Mouse (Mus musculus): ENCODE results near the gene Aff3. TPM values are rescaled to one million over a fixed set of nuclear protein-coding genes. Genes with fewer than 3 reads are reported as not detected.

Aff3 gene
- polyA plus RNA-seq, 1 experiment = 1.3 TPM

- Histone ChIP-seq H3K4me3 (ENCODE audit: insufficient read depth, low read depth, low read length) (no peak overlapping the region), H3K4me1 (ENCODE audit: control insufficient read depth, insufficient read depth, insufficient read length, low read length) (no peaks in the 10 kb centered on the region), H3K27ac (replicated peaks; ENCODE audit: low read depth, low read length) (no peak overlapping the region)
These were observed 280.7 kb downstream of the Aff3 start for GRCm38 (mm10) chr1:38384010-38384409.

GRCm38 (mm10) chr1:38382683-38383082, 282.1 kb downstream of the Aff3 start:
- Histone ChIP-seq H3K4me3 (ENCODE audit: insufficient read depth, low read depth, low read length) (no peak overlapping the region), H3K4me1 (ENCODE audit: control insufficient read depth, insufficient read depth, insufficient read length, low read length) (no peaks in the 10 kb centered on the region), H3K27ac (replicated peaks; ENCODE audit: low read depth, low read length) (peak overlapping the region; percentile 72; the same call in 1 of the 2 replicates)

GRCm38 (mm10) chr1:38377930-38378329, 286.8 kb downstream of the Aff3 start:
- Histone ChIP-seq H3K4me1 (ENCODE audit: control insufficient read depth, insufficient read depth, insufficient read length, low read length) (no peaks in the 10 kb centered on the region), H3K4me3 (ENCODE audit: insufficient read depth, low read depth, low read length) (no peak overlapping the region), H3K27ac (replicated peaks; ENCODE audit: low read depth, low read length) (no peak overlapping the region)

- no peak overlapping the region for H3K27ac ChIP-seq (replicated peaks; ENCODE audit: low read depth, low read length)
- H3K4me3 ChIP-seq (ENCODE audit: insufficient read depth, low read depth, low read length) = no peak overlapping the region
- peaks cover 5% of the 10 kb centered on the region for H3K4me1 ChIP-seq (ENCODE audit: control insufficient read depth, insufficient read depth, insufficient read length, low read length)
These were observed 295.6 kb downstream of the Aff3 start for GRCm38 (mm10) chr1:38369166-38369565.

- Histone ChIP-seq H3K27ac (replicated peaks; ENCODE audit: low read depth, low read length) (no peak overlapping the region), H3K4me1 (ENCODE audit: control insufficient read depth, insufficient read depth, insufficient read length, low read length) (peaks cover 5% of the 10 kb centered on the region), H3K4me3 (ENCODE audit: insufficient read depth, low read depth, low read length) (no peak overlapping the region)
These were observed 296.6 kb downstream of the Aff3 start for GRCm38 (mm10) chr1:38368081-38368689.

GRCm38 (mm10) chr1:38367404-38368080, 297.2 kb downstream of the Aff3 start:
- Histone ChIP-seq H3K27ac (replicated peaks; ENCODE audit: low read depth, low read length) (no peak overlapping the region), H3K4me3 (ENCODE audit: insufficient read depth, low read depth, low read length) (no peak overlapping the region), H3K4me1 (ENCODE audit: control insufficient read depth, insufficient read depth, insufficient read length, low read length) (peaks cover 5% of the 10 kb centered on the region)

- Histone ChIP-seq H3K4me3 (ENCODE audit: insufficient read depth, low read depth, low read length) (no peak overlapping the region), H3K4me1 (ENCODE audit: control insufficient read depth, insufficient read depth, insufficient read length, low read length) (peaks cover 5% of the 10 kb centered on the region), H3K27ac (replicated peaks; ENCODE audit: low read depth, low read length) (no peak overlapping the region)
These were observed 300.9 kb downstream of the Aff3 start for GRCm38 (mm10) chr1:38363856-38364255.

- H3K27ac ChIP-seq (replicated peaks; ENCODE audit: low read depth, low read length) = no peak overlapping the region
- no peaks in the 10 kb centered on the region; the same call in 1 of the 2 replicates for H3K4me1 ChIP-seq (ENCODE audit: control insufficient read depth, insufficient read depth, insufficient read length, low read length)
- no peak overlapping the region for H3K4me3 ChIP-seq (ENCODE audit: insufficient read depth, low read depth, low read length)
These were observed 302.5 kb downstream of the Aff3 start for GRCm38 (mm10) chr1:38362275-38362674.

- H3K4me1 ChIP-seq (ENCODE audit: control insufficient read depth, insufficient read depth, insufficient read length, low read length) = no peaks in the 10 kb centered on the region; the same call in 1 of the 2 replicates
- no peak overlapping the region for H3K4me3 ChIP-seq (ENCODE audit: insufficient read depth, low read depth, low read length)
- no peak overlapping the region for H3K27ac ChIP-seq (replicated peaks; ENCODE audit: low read depth, low read length)
These were observed 305.9 kb downstream of the Aff3 start for GRCm38 (mm10) chr1:38358797-38359349.

GRCm38 (mm10) chr1:38357933-38358796, 306.6 kb downstream of the Aff3 start:
- H3K4me1 ChIP-seq (ENCODE audit: control insufficient read depth, insufficient read depth, insufficient read length, low read length) = no peaks in the 10 kb centered on the region; the same call in 1 of the 2 replicates
- no peak overlapping the region for H3K4me3 ChIP-seq (ENCODE audit: insufficient read depth, low read depth, low read length)
- H3K27ac ChIP-seq (replicated peaks; ENCODE audit: low read depth, low read length) = peak overlapping the region; percentile 33; the same call in 1 of the 2 replicates

- Histone ChIP-seq H3K4me1 (ENCODE audit: control insufficient read depth, insufficient read depth, insufficient read length, low read length) (no peaks in the 10 kb centered on the region; the same call in 1 of the 2 replicates), H3K27ac (replicated peaks; ENCODE audit: low read depth, low read length) (no peak overlapping the region), H3K4me3 (ENCODE audit: insufficient read depth, low read depth, low read length) (no peak overlapping the region)
These were observed 310.2 kb downstream of the Aff3 start for GRCm38 (mm10) chr1:38354585-38354984.

GRCm38 (mm10) chr1:38347346-38347745, 317.4 kb downstream of the Aff3 start:
- Histone ChIP-seq H3K27ac (replicated peaks; ENCODE audit: low read depth, low read length) (no peak overlapping the region), H3K4me1 (ENCODE audit: control insufficient read depth, insufficient read depth, insufficient read length, low read length) (no peaks in the 10 kb centered on the region), H3K4me3 (ENCODE audit: insufficient read depth, low read depth, low read length) (no peak overlapping the region)

GRCm38 (mm10) chr1:38334206-38334605, 330.5 kb downstream of the Aff3 start:
- Histone ChIP-seq H3K4me1 (ENCODE audit: control insufficient read depth, insufficient read depth, insufficient read length, low read length) (no peaks in the 10 kb centered on the region; the same call in none of the 2 replicates), H3K27ac (replicated peaks; ENCODE audit: low read depth, low read length) (peak overlapping the region; percentile 66; the same call in 1 of the 2 replicates), H3K4me3 (ENCODE audit: insufficient read depth, low read depth, low read length) (no peak overlapping the region)

GRCm38 (mm10) chr1:38332919-38333318, 331.8 kb downstream of the Aff3 start:
- no peak overlapping the region for H3K4me3 ChIP-seq (ENCODE audit: insufficient read depth, low read depth, low read length)
- no peaks in the 10 kb centered on the region; the same call in none of the 2 replicates for H3K4me1 ChIP-seq (ENCODE audit: control insufficient read depth, insufficient read depth, insufficient read length, low read length)
- H3K27ac ChIP-seq (replicated peaks; ENCODE audit: low read depth, low read length) = no peak overlapping the region

- H3K4me3 ChIP-seq (ENCODE audit: insufficient read depth, low read depth, low read length) = no peak overlapping the region
- H3K27ac ChIP-seq (replicated peaks; ENCODE audit: low read depth, low read length) = no peak overlapping the region
- H3K4me1 ChIP-seq (ENCODE audit: control insufficient read depth, insufficient read depth, insufficient read length, low read length) = no peaks in the 10 kb centered on the region
These were observed 340.5 kb downstream of the Aff3 start for GRCm38 (mm10) chr1:38324206-38324605.

Data from brown adipose tissue, adult 24 weeks (tissue).